Mouse (Mus musculus) C2C12 (cell line): ENCODE measurements around the gene Tac4. TPM values are rescaled to one million over a fixed set of nuclear protein-coding genes. Genes with fewer than 3 reads are reported as not detected.

Experiments
- H3K27me3 ChIP-seq: one replicate; pipeline ENCODE4 v1.6.1; 2011; ENCODE audit not compliant: control insufficient read depth, insufficient read depth, insufficient read length
- H3K36me3 ChIP-seq: one replicate; pipeline ENCODE4 v1.6.1; 2011; ENCODE audit not compliant: control insufficient read depth, insufficient read depth
- H3K4me3 ChIP-seq: one replicate; pipeline ENCODE4 v1.5.1; 2011; ENCODE audit warnings: mild to moderate bottlenecking, control low read depth; ENCODE audit not compliant: poor library complexity, insufficient read depth, severe bottlenecking
- H3K79me2 ChIP-seq: one replicate; pipeline ENCODE4 v1.6.1; 2011; ENCODE audit not compliant: control insufficient read depth, insufficient read depth
- H3K79me3 ChIP-seq: one replicate; pipeline ENCODE4 v1.6.1; 2011; ENCODE audit warnings: low read depth, control low read depth
- H3ac ChIP-seq: one replicate; pipeline ENCODE3; 2011; ENCODE audit warnings: low read depth; ENCODE audit not compliant: control insufficient read depth, insufficient read length
- CEBPB ChIP-seq: IDR thresholded peaks from one replicate; pipeline ENCODE4 v1.6.1; 2011; ENCODE audit warnings: low read depth, mild to moderate bottlenecking, control low read depth, moderate library complexity
- CTCF ChIP-seq: IDR thresholded peaks from one replicate; pipeline ENCODE4 v1.5.1; 2011; ENCODE audit not compliant: control insufficient read depth, insufficient read depth, insufficient read length
- FOSL1 ChIP-seq: IDR thresholded peaks from one replicate; pipeline ENCODE4 v1.8.0; 2011; ENCODE audit warnings: mild to moderate bottlenecking, low read length; ENCODE audit not compliant: poor library complexity, insufficient read depth, severe bottlenecking
- MAX ChIP-seq: IDR thresholded peaks from one replicate; pipeline ENCODE4 v1.6.1; 2011; ENCODE audit warnings: mild to moderate bottlenecking, control low read depth
- MYOD1 ChIP-seq: IDR thresholded peaks from one replicate; pipeline ENCODE4 v1.6.1; 2011; ENCODE audit warnings: low read depth; ENCODE audit not compliant: control insufficient read depth, insufficient read length
- MYOG ChIP-seq: IDR thresholded peaks from one replicate; pipeline ENCODE4 v1.6.1; 2011; ENCODE audit not compliant: control insufficient read depth, insufficient read length; ENCODE audit errors: extremely low read depth
- USF1 ChIP-seq: IDR thresholded peaks from one replicate; pipeline ENCODE4 v1.6.1; 2011; ENCODE audit warnings: low read depth, mild to moderate bottlenecking, control low read depth, moderate library complexity
- polyA plus RNA-seq: library from polyadenylated mRNA; unstranded; fragments of >200 nt; fragmentation: generic; extraction: Trizol; gene quantifications from one replicate; pipeline ENCODE4 v1.2.1, GENCODE M21; 2012; ENCODE audit warnings: missing spikeins

Tac4 gene
- polyA plus RNA-seq, 1 experiment: 0.04 TPM

GRCm38 (mm10) chr11:95254165-95254564, 7.2 kb upstream of the Tac4 start:
- H3K79me2 ChIP-seq: no peaks in the 10 kb centered on the region
- H3K4me3 ChIP-seq: no peak overlapping the region
- TF ChIP-seq USF1 (no peak), MYOD1 (no peak), MAX (no peak), MYOG (no peak), CEBPB (no peak)
- H3K27me3 ChIP-seq: no peaks in the 10 kb centered on the region
- no peak overlapping the region for H3ac ChIP-seq
- no peaks in the 10 kb centered on the region for H3K79me3 ChIP-seq
- no peaks in the 10 kb centered on the region for H3K36me3 ChIP-seq

DNA sequence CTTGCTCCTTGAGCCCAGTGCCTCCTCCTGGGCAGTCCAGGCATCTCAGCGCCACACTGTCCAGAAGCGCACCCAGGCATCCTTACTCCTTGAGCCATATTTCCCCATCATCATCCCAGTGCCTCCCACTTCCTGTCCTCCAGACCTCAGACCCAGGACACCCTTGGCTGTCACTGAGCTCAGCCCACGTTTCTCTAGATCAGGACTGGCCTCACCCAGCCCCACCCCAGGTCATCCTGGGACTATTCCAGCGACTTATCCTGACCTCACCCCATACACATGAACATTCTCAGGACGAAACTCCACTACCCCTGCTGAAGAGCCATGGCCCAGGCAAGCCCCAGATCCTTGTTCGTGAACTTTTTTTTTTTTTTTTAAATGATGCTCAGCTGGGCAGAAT, 5.6 kb upstream of the Tac4 start:
- Histone ChIP-seq H3K79me3 (no peaks in the 10 kb centered on the region), H3K79me2 (no peaks in the 10 kb centered on the region), H3K4me3 (no peak overlapping the region), H3K36me3 (no peaks in the 10 kb centered on the region), H3K27me3 (no peaks in the 10 kb centered on the region), H3ac (no peak overlapping the region)
- TF ChIP-seq MYOD1 (no peak), MAX (no peak), USF1 (no peak), MYOG (no peak), CTCF (no peak), FOSL1 (no peak), CEBPB (no peak)

DNA sequence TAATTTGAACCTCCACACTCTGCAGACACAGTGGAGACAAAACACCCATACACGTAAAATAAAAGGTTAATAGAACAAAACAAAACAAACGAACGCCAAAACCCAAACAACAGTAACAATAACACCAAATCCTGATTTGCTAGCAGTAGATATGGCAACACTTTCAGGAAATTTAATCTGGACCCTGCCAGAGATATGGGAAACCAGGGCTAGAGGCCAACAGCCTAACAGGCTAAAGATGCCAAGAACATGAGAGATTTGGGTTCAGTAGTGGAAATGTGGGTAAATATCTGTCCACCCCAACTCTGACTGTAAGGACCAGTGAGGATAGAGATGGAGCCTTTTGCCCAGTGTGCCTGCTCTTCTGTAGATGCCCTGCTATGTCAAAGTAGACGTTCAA, 3.4 kb upstream of the Tac4 start:
- H3K27me3 ChIP-seq: no peaks in the 10 kb centered on the region
- H3K79me2 ChIP-seq: no peaks in the 10 kb centered on the region
- no peak for TF ChIP-seq CTCF
- no peak for TF ChIP-seq CEBPB
- TF ChIP-seq MYOD1: no peak
- TF ChIP-seq MYOG: no peak
- no peak for TF ChIP-seq MAX
- no peak for TF ChIP-seq USF1
- no peaks in the 10 kb centered on the region for H3K79me3 ChIP-seq
- no peaks in the 10 kb centered on the region for H3K36me3 ChIP-seq
- H3ac ChIP-seq: no peak overlapping the region
- H3K4me3 ChIP-seq: no peak overlapping the region

GRCm38 (mm10) chr11:95258490-95258889, 2.8 kb upstream of the Tac4 start:
- Histone ChIP-seq H3K4me3 (peak overlapping the region; percentile 44), H3ac (peak overlapping the region; percentile 66), H3K36me3 (no peaks in the 10 kb centered on the region), H3K27me3 (no peaks in the 10 kb centered on the region), H3K79me3 (no peaks in the 10 kb centered on the region), H3K79me2 (no peaks in the 10 kb centered on the region)
- TF ChIP-seq MYOG: no peak
- no peak for TF ChIP-seq USF1
- no peak for TF ChIP-seq FOSL1
- TF ChIP-seq MAX: no peak
- TF ChIP-seq CEBPB: no peak
- peak; percentile 42 for TF ChIP-seq CTCF

DNA sequence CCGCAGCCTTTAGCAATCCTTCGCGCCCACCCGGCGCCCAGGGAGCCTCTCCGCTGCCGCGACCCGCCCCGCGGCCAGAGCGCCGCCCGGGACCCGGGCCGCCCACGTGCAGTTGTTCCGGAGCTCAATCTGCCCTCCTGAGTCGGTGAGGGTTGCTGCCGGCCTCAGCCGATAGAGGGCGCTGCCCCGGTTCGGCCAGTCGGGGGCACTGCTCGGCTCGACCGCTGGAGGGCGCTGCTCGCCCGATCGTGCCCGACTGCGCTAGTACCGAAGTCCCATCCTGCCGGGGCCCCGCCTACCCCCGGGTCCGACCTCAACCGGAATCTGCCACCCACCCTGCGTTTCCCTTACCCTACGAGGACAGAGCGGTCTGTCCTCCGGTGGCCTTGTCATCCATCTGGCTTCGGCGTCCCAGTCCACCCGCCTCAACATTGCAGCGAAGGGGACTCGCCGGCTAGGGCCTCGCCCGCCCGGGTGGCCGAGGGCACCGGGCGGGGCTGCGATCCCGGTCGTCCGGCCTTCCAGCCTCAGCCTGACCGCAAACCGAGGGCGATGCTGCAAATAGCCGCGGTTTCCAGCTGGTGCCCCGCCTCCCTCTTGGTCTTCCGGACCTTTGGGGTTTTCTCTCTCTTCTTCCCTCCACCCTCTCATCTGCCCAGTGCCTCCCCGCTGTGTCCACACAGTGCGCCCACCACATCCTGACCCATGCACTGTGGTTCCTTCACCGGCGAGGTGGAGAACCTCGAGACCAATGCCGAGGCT, 2.1 kb upstream of the Tac4 start:
- Histone ChIP-seq H3K79me2 (no peaks in the 10 kb centered on the region), H3ac (peak overlapping the region; percentile 66)

GRCm38 (mm10) chr11:95263816-95264454, 2.6 kb downstream of the Tac4 start:
- H3ac ChIP-seq: no peak overlapping the region
- no peak for TF ChIP-seq CTCF
- no peak for TF ChIP-seq FOSL1
- no peak for TF ChIP-seq MYOD1
- no peak for TF ChIP-seq MYOG
- TF ChIP-seq CEBPB: no peak
- no peak for TF ChIP-seq USF1
- no peak for TF ChIP-seq MAX
- no peaks in the 10 kb centered on the region for H3K27me3 ChIP-seq
- H3K4me3 ChIP-seq: no peak overlapping the region
- no peaks in the 10 kb centered on the region for H3K79me3 ChIP-seq
- peaks cover 15% of the 10 kb centered on the region for H3K36me3 ChIP-seq
- H3K79me2 ChIP-seq: no peaks in the 10 kb centered on the region

More for the DNA sequence above, 2.1 kb upstream of the Tac4 start:
- TF ChIP-seq MYOD1 (no peak), FOSL1 (no peak), MAX (peak; percentile 73), CEBPB (no peak), MYOG (no peak), USF1 (no peak), CTCF (peak; percentile 99)
- Histone ChIP-seq H3K4me3 (peak overlapping the region; percentile 44), H3K27me3 (no peaks in the 10 kb centered on the region), H3K36me3 (no peaks in the 10 kb centered on the region), H3K79me3 (no peaks in the 10 kb centered on the region)
